Mouse (Mus musculus) CH12.LX (cell line): ENCODE measurements around the gene Olfr1459.

ENCODE experiments used
- PAX5 ChIP-seq: IDR thresholded peaks from 2 replicates; pipeline ENCODE4 v1.6.1; 2012; ENCODE audit warnings: low read length, inconsistent platforms, mixed read lengths
- RAD21 ChIP-seq: IDR thresholded peaks from 2 replicates; pipeline ENCODE4 v1.6.1; 2011; ENCODE audit warnings: low read depth, mild to moderate bottlenecking, low read length, improper control_type of control experiment, moderate library complexity

GRCm38 (mm10) chr19:13093908-13094307 is 55.4 kb downstream of the Olfr1459 start:
- TF ChIP-seq PAX5: no peak
- no peak for TF ChIP-seq RAD21
